Mouse (Mus musculus) spleen, postnatal 4 days (tissue): ENCODE measurements around the gene S100a6.

ENCODE experiments used
- DNase-seq, 2 experiments: peaks; one replicate each; pipeline ENCODE4 v3.0.0; 2022; ENCODE audit warnings: low spot score in 2 of 2

S100a6 gene

DNA sequence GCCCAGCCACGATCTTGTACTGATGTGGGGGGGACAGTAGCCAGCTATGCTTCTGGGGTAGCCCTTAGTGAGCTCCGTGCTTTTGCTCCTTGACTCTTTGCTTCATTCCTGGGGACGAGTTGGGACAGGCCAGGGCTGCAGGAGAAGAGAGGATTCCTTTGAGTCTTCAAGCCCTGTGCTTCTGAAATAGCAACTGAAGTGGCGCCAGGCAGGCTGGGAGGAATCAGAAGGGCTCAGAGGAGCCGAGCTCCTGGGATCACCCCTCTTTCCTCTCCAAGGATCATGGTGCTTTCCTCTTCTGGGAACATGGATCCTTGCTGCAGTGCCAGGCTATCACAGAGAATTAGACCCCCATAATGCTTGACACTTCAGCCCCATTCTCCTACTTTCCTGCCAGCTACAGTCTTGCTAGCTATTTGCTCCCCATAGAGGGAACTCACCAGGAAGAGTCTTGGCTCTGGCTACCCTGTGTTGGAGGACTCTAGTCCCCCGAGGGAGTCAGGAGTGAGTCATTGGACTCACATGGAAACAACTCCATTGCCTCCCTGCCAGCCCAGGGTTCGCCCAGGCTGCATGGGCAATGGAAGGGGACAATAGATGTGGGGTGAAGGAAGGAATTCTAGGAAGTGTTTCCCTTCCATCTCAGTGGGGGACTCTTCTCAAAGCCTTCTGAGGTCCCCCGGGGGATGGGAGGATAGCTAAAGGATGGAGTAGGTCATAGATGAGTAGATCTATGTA lies 12.1 kb upstream of the S100a6 start:
- no peak for DNase-seq

DNA sequence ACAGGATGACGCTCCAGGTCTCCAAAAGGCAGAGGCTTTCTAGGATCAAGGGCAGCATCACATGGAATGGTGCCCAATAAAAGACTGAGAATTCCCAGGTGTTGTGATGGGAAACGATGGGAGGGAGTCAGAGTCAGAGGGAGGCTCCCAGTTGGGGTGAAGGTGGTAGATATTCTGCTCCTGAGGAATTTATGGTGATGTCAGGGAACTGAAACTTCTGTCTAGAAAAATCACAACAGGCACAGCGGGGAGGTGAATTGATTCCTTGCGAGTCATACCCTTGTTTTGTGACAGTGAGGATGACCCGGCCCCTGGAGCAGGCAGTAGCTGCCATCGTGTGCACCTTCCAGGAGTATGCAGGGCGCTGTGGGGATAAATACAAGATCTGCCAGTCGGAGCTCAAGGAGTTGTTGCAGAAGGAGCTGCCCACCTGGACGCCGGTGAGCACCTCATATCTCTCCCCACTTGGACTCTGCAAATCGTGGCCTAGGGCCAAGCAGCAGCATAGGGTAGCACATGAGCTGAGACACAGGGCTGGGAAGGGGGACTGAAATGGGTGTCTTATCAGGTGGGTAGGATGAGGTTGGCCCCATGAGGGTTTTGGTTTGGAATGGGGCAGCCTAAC lies 11.1 kb upstream of the S100a6 start, which contains the start of gene Gm42674:
Gene Gm42674 (plus strand): TSS at position 419 of the 625 bp plus-strand sequence.
- no peak for DNase-seq

- DNase-seq = no peak
Observed at GRCm38 (mm10) chr3:90603623-90604022, 9.1 kb upstream of the S100a6 start, which contains the start of gene S100a4. TSS of gene S100a4 (plus strand) at chr3:90603771.

DNA sequence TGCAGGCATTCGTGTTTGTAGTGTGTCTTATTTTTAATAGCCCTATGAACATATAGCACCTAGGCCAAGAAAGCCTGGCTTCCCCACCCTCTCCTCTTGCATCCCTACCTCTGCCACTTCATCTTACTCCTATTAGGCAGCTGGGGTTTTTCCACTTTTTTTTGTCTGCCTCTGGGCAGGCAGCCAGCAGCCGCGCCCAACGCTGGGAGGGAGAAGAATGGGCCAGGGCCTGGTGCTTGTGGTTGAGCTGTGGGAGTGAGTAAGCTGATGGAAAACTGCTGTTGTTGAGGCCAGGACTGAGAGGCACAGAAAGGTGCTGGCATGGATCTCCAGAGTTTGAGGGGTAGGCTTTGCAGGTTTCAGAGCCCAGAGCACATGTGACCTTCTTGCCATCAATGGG lies 8.3 kb upstream of the S100a6 start:
- DNase-seq = peak in 1 of 2 experiments; percentile 51

DNA sequence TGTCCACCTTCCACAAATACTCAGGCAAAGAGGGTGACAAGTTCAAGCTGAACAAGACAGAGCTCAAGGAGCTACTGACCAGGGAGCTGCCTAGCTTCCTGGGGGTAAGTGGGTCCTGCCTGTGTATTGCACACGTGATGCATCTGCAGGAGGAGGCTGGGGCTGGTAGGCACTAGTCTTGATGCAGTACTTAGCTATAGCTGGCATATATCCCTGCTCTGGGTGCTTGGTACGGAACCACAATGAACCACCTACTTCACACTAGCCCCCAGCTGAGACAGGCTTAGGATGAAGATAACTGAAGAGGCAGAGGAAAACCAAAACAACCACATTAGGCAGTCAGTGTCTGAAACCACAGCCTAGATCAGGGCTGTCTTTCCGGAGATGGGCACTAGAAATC lies 7.6 kb upstream of the S100a6 start:
- no peak for DNase-seq

GRCm38 (mm10) chr3:90605736-90606135 lies 6.9 kb upstream of the S100a6 start:
- no peak for DNase-seq

DNA sequence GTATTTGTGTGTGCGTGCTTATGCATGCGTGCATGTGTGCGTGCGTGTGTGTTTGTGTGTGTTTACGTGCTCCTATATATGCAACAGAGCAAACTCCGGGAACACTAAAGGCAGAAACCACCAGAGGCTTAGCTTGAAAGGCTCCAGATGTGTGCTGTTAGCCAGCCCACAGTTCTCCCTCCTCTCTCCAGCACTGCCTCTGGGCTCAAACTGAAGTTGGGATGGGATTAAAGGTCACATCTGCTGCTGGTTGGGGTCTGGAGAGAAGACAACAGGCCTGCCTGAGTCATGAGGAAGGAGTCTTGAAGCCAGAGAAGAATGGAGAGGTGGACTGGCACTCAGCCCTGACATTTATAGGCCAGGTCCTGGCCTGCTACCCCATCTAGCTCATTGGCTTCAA lies 6.5 kb upstream of the S100a6 start:
- no peak for DNase-seq

GRCm38 (mm10) chr3:90607361-90607760 lies 5.3 kb upstream of the S100a6 start:
- no peak for DNase-seq

DNA sequence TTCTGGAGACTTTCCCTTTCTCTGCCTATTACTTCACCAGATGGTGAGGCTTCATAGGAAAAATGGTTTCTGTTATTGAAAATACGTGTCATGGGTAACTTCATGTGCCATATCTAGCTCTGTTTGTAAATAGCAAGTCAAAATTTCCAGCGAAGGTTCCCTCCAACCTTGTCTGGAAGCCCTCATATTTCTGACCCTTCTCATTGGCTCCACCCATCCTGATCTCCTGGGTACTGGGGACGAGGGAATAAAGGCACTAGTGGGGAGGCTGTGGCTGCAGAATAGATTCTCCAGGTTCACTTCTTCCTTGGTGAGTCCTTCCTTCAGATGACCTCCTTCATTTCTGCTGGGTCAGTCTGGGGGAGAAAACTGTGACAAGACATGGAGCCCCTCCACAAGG lies 4.5 kb upstream of the S100a6 start, which contains the start of gene S100a5:
Gene S100a5 (plus strand): TSS at position 301 of the 400 bp plus-strand sequence.
- DNase-seq = no peak

GRCm38 (mm10) chr3:90609102-90609501 lies 3.6 kb upstream of the S100a6 start:
- no peak for DNase-seq

GRCm38 (mm10) chr3:90611494-90611893 lies 1.2 kb upstream of the S100a6 start:
- DNase-seq = no peak

DNA sequence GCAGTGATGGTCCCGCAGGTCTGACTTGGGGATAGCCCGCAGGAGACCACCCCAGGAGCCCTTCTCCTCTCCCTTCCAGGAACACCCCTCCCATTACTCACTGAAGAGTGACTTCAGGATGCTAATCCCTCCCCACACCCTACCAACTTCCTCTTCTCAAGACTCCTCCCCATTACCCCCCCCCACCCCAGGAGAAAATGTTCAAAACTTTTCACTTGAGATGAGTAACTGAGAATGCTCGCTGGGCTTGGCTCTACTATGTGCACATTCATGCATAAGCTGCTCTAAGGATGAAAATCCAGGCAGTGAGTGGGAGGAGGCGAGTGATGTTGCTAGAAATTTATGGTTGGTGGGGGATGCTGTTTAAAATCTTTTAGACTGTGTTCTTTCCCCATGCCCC lies 621 bp upstream of the S100a6 start:
- no peak for DNase-seq

DNA sequence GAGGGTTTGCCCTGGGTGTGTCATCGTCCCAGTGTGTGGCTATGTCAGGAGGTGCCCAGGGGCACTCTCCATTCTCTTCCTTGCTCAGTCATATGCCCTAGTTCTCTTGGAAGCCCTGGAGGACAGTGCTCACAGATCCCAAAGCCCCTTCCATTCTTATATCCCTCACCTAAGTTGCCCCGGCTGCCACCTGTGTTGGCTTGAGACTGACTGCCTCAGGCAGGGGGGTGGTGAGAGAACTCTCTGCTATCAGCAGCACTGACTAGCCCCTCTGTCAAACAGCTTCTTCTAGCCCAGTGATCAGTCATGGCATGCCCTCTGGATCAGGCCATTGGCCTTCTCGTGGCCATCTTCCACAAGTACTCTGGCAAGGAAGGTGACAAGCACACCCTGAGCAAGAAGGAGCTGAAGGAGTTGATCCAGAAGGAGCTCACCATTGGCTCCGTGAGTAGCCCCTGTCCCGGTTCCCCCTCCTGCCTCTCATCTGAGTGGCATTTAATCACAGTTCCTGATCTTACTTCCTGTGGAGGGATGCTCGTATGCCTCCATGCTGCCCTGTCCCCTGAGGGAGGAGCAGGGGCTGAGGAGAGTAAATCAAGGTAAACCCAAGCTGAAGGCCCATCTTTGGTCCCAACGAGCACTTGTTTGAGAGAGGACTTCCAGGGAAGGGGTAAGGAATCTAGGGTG lies 922 bp downstream of the S100a6 start:
- DNase-seq = peak in 1 of 2 experiments; percentile 11

- DNase-seq = no peak
Observed at GRCm38 (mm10) chr3:90614148-90614530, 1.5 kb downstream of the S100a6 start.

DNA sequence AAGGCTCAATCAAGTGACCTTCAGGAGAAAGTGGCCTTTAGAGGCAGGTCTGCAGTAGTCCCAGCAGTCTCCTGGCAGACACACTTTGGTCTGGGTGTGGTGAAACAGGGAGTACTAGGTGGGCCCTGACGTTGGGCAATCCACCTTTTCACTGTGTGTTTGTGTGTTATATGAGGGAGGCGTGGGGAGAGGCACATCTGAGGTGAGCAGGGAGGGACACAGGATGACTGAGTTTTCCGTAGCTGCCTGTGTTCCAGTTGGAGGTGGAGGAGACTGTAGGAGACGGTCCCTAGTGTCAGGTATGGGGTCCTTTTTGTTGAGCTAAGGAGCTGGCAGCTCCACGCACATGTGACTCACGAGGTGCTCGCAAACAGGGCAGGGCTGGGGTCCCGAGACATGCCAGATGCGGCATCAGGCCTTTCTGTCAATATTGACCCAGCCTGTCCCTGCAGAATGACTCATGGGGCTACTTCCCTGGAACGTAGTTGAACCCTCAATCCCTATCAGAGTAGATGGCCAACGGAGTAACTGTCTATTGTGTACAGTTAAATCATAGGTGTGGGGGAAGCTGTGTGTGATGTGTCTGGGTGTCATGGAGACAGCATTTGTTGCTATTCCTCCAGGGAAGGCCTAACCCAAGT lies 2.0 kb downstream of the S100a6 start:
- DNase-seq = peak in 1 of 2 experiments; percentile 10

- DNase-seq = peak; percentile 65 to 79
Observed at GRCm38 (mm10) chr3:90615415-90615814, 2.7 kb downstream of the S100a6 start.

DNA sequence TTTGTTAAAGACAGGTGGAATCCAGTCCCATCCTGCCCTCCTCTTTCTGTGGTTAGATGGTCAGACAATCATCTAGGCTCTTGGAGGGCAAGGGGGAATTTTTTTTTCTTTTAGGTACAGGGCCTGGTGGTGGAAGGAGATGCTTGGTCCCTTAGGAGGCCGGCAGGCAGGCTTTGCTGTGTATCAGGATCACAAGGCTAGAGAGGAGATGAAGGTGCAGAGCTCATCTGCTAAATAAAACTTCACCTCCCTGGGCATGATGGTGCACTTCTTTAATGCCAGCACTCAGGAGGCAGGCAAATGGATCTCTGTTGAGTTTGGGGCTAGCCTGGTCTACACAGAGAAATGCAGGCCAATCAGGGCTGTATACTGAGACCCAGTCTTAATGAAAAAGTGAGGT lies 3.2 kb downstream of the S100a6 start:
- DNase-seq = no peak

- DNase-seq = no peak
Observed at GRCm38 (mm10) chr3:90617586-90617985, 4.9 kb downstream of the S100a6 start.

- no peak for DNase-seq
Observed at GRCm38 (mm10) chr3:90621552-90621951, 8.9 kb downstream of the S100a6 start.

DNA sequence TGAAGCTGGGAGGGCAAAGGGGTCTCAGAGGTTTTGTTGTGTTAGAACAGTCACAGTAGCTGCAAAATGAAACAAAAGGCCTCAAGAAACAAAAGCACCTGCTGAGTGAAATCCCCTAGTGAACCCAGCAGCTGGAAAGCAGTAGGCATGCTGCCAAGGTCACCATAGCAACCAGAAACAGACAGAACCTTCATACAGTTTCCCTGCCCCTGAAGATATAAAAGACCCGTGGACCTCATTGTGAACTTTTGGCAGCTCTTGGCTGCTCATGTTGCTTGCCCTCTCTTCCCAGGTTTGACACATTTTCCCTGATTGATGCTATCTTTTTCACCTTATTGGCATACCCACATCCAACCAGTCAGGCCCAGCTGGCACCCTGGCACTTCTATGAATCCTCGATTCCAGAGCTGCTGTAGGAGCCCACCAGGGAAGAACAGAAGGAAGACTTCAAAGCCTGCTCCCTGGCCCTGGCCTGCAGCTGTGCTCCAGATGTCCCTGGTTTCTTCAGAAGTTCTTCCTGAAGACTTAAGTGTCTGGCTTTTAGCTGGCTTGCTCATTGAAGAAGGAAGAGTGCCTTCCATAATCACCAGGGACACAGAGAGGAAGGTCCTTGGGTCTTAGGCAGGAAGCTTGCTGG lies 10.9 kb downstream of the S100a6 start:
- DNase-seq = no peak

DNA sequence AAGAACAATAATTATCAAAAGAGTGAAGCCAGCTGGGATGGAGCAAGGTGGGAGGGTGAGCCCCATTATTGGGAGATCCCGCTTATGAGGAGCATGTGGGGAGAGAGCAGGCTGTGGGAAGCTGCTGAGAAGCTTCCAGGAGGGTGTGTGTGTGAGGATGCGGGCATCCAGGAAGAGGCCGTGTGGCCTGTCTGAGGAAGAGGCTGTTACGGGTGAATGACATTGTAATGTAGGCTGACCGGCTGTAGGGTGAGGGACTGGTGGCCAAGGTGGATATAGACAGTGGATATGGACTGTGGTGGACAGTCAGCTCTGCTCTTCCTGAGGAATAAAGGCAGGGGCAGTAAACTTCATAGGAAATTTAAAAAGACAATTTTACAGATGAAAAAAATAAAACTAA lies 12.8 kb downstream of the S100a6 start:
- DNase-seq = no peak
